Mouse (Mus musculus) adrenal gland, adult 18-20 months (tissue): ENCODE measurements around the gene Slc9b2. TPM values are rescaled to one million over a fixed set of nuclear protein-coding genes. Genes with fewer than 3 reads are reported as not detected.
A peak's percentile ranks its signal among the peaks of the same experiment; 100 is the strongest.

ENCODE experiments used
- DNase-seq, 2 experiments: peaks; one replicate each; pipeline ENCODE4 v3.0.0; 2021 to 2022; ENCODE audit warnings: low spot score in 2 of 2
- long read RNA-seq, 2 experiments: library from polyadenylated mRNA; stranded (forward); transcript quantifications; one replicate each; pipeline ENCODE4 v2.0.0; 2021
- total RNA-seq, 2 experiments: library from RNA; stranded (reverse); gene quantifications; 1 replicate in 1 of 2; 2 replicates in 1 of 2; pipeline ENCODE4 v1.2.3; 2021

Slc9b2 gene
- total RNA-seq = 1 to 10 TPM in 1 of 2 experiments, under 1 TPM in 1; 0.76 to 2.0 TPM
- long read RNA-seq, experiment 1 = 0 reads
- long read RNA-seq, experiment 2 = 0 reads

DNA sequence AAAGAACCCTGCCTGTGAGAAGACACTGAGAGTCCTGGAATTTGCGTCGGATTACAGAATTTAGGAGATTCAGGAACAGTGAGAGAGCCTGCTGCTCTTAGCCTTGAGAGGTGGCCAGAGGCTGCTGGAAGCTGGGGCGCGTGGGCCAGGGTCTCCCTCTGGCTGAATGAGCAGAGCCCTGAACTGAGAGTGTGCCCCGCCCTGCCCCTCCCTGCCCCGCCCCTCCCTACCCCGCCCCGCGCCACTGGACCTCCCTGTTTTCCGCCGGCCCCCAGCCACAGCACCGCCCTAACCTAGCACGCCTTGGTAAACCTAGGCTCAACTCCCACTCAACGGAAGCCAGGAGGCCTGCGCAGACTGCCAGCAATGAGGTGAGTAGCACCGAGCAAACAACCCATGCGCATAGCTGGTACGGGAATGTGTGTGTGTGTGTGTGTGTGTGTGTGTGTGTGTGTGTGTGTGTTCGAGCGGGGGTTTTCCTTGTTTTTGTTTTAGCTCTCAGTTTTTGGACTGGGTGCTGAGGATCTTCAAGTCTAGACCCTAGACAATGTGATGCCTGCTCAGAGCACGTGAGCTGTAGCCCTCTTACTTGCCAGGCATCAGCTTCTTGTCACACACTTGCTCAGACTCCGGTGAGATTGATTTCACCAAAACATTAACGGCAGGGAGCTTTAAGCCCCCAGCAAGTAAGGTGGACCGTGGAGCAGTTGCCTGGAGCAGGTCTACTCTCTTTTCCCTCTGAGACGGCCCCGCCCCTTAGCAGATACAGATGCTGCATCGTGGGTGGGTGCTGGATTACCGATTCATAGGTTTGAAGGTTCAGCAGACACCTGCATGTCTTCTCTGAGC, at the start of gene Slc9b2:
Slc9b2 (plus strand) TSS at position 290 of the 849 bp plus-strand sequence.
- DNase-seq = no peak

DNA sequence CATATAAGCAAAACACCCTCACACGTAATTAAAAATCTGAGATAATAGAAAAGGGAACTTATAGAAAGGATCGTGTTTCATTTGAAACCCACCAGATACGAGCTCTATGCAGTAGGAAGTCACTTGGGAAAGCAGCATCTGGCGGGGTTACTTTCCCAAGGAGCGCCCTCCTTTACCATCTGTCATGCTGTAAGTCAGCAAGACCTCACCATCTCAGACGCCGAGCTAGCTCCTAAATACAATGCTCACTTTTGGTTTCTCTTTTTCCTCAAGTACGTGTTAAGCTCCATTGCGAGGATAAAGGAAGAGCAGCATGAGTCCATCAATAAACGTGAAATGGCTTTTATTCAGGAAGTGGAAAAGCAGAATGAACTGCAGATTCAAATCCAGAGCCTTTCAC, 48.6 kb upstream of the Slc9b2 start:
- no peak for DNase-seq

DNA sequence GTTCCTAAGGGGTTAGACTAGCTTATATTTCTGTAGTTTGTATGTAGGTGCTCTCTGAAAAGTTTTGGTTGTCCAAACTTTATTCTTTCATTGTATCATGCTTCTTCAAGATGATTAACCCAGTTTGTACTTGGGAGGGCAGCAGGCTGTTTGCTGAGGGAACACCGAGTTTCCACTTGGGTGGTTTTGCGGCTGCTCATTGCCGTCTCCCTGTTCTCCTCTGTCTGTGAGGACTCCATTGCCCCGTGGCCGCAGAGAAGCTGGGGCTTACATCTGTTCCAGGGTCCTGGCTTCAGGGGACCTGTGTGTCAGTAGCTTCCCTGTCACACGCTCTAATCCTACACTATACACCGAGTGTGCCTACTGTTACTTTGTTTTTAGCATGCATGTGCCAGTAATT, 47.3 kb upstream of the Slc9b2 start:
- DNase-seq = no peak

DNA sequence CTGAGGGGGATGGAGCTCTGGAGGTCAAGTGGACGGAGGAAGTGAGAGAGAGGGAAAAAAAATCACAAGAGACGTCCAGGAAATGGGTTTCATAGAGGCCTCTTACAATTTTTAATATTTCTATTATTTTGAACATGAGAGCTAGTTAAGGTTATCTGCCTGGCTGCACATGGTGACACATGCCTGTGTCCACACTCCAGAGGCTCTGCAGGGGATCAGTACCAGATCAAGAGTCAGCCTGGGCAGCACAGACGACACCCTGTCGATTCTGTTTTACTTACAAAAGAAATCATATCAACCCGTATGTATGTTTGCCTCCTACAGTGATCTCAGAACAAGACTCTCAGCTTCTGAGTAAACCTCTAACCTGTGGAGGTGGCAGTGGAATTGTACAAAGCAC, 38.9 kb upstream of the Slc9b2 start:
- DNase-seq = no peak

DNA sequence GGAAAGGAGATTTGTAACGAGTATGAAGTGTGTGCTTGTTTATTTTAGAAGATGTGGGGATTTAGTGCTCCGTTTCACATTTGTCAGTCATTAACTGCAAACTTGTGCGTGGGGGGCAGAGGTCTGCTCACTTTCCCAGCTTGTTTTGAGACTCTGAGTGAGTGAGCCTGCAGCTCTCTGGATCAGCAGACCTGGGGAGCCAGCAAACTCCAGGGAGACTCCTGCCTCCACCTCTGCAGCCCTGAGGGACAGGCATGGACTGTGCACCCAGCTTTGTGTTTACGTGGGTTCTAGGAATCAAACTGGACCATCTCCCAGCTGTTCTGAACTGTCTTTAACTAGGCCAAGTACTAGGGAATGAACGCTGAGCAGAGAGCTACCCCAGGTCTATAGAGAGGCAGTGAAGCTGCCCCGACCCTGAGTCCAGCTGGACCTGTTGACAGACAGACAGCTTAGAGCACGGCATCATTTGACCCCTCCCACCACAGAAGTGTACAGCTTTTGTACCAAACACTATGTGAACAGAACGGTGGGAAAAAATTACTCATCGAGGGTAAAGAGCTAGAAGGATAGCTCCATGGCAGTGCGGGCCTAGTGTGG, 38.0 kb upstream of the Slc9b2 start:
- DNase-seq = no peak

DNA sequence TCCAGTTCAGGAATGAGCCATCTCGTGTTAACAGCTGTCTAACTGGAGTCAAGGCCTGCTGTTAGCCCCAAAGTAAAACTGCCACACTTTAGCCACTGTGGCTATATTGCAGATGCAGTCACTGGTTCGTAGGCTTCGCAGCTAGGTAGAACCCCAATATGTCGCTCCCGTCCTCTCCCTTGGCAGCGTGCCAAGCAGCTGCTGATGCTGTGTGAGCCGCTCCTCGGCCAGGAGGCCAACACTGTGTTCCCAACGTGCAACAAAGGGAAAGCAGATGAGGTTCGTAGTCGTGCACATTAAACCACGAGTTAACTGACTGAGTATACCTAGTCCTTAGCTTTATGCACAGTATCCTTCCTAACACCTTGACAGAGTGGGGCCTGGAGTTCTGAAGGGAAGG, 34.9 kb upstream of the Slc9b2 start:
- DNase-seq = no peak

DNA sequence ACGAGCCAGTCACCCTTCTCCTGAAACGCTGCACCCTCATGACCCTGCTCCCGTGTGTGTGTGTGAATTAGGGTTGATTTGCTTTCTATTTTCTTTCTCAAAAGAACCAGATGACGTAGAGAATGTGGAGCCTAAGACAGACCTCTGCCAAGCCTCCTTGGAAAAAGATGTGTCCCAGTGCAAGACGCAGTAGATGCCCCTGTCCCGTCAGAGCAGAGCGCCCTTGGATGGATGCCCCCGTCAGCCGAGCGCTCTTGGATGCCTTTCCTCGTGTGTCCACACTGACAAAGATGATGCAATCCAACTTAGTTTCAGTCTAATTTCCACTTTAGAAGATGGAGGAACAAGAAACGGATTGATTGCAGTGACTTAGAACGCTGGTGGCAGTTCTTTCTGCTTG, 34.5 kb upstream of the Slc9b2 start:
- no peak for DNase-seq

DNA sequence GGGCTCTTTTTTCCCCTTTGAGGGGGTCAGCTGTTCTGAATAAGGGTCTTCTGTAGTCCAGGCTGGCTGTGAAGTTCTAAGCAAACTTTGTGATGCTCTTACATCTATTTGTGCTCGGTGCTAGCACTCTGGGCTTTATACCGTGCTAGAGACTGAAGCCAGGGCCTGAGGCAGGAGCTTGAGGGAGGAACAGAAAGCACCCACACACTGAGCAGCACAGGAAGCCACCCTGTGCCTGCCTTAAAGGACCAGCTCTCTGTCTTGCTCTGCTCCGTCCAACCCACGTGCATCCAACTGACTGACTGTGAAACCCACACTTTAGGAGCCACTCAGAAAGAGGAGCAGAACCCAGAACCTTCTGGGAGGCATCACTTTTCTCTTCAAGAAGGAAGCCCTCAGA, 27.3 kb upstream of the Slc9b2 start:
- DNase-seq = no peak

DNA sequence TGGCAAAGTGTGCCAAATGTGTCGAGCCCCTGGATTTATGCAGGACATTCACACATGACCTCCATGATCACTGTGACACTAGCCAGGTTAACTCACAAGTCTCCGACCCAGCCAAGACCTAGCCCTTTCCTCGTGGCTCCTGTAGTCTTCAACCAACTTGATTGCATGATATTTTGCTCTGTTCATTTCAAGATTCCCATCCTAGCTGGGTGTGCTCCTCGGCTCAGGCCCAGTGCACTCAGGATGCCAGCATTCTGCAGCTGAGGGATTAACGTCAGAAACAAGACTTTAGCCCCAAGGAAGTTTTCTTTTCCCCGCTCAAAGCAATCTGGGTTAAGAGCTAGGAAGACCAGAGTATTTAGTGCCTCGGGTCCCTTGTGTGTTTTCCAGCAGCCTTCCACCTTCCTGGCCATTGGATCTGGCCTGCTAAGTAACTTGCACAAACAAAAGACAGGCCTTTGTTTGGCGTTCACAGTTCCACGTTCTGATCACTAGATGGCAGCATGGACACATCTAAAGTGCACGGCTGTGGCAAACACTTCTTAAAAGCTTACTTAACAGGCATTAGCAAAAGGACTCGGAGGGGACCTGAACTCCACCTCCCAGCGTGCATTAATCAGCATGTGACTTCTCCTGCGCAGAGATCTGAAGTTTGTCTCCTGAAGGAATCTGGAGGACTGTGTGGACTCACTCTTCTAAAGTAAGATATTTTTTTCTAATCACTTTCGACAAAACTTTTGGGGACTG, 26.7 kb upstream of the Slc9b2 start, which contains the start of gene Bdh2:
Bdh2 (plus strand) TSS at position 553 of the 747 bp plus-strand sequence.
- DNase-seq = peak; percentile 51 to 58

DNA sequence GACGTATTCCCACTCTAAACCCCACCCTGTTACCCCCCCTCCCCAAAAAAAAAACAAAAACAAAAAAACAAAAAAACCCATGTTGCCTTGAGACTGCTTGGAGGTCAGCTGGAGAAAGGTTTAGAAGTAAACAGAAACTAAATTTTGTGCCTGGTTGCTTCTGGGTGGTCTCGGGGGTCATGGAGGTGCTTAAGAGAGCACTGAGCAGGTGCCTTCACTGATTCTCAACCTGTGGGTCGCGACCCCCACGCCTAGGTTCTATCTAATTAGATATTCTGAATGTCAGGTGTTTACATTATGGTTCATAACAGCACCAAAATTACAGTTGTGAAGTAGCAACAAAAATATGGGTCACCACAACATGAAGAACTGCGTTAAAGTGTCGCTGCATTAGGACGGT, 25.8 kb upstream of the Slc9b2 start:
- no peak for DNase-seq

DNA sequence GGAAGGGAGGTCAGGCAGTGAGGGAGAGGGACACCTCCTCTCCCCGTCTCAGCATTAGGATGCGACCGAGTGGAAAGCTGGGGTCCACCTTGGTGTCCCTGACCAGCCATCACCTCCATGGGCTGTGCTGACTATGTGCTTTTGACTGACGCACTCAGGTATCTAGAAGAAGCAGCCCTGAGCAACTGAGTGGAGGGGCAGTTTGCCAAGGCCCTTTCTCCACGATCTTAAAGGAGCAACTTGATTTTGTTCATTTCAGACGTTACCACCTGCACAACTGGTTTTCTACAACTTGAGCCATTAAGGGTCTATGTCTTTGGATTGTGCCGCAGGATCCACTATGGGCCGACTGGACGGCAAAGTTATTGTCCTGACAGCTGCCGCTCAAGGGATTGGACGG, 22.2 kb upstream of the Slc9b2 start:
- DNase-seq = no peak

DNA sequence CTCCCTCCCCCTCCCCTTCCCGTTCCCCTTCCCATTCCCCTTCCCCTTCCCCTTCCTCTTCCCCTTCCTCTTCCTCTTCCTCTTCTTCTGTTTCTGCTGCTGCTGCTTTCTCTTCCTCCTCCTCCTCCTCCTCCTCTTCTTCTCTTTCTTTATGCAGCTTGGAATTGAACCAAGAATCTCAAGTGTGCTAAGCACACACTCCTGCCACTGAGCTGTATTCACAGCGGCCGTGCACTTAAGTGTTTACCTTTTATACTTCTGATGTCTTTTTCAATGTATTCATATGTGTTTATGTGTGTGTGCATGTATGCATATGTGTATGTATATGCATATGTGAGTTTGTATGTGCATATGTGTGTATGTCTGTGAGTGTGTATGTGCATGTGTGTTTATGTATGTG, 21.7 kb upstream of the Slc9b2 start:
- no peak for DNase-seq

DNA sequence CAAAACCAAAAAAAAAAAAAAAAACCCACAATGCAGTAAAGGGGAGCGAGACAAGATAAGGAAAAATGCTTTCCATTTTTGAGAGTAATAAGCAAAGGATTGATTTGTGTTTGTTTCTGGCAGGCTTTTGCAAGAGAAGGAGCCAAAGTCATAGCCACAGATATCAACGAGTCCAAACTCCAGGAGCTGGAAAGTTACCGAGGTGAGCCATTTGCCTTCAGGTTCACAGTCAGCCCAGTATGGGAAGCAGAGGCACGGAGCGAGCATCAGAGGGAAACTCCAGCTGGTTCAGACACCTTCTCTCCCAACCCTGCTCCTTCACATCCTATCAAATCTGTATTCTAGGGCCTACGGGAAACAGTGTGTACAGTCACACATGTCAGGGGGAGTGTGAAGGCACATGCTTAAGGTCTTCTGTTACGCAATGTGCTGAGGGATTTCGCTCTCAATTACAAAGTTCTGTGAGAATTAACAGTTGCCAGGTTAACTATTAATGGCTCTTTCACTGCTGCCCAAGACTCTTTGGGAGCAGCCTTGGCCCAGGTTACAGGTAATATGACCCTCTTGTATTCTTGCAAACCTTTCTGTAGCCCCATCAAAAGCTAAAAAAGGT, 19.3 kb upstream of the Slc9b2 start:
- no peak for DNase-seq

DNA sequence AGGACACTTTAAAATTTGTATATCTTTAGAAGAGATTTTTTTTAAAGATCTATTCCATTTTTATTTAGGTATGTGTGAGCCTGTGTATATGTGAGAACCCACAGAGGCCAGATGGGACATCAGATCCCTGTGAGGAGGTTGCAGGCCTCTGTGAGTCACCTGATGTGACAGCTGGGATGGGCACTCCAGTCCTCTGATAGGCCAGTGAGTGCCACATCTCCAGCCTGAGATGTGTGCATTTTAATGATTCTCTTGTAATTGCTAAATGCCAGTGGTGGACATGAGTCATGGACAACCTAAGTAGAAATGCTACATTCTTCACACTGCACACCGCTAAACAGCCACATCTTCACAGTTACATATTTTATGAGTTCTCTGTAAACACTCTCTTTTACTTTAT, 18.4 kb upstream of the Slc9b2 start:
- DNase-seq = no peak

DNA sequence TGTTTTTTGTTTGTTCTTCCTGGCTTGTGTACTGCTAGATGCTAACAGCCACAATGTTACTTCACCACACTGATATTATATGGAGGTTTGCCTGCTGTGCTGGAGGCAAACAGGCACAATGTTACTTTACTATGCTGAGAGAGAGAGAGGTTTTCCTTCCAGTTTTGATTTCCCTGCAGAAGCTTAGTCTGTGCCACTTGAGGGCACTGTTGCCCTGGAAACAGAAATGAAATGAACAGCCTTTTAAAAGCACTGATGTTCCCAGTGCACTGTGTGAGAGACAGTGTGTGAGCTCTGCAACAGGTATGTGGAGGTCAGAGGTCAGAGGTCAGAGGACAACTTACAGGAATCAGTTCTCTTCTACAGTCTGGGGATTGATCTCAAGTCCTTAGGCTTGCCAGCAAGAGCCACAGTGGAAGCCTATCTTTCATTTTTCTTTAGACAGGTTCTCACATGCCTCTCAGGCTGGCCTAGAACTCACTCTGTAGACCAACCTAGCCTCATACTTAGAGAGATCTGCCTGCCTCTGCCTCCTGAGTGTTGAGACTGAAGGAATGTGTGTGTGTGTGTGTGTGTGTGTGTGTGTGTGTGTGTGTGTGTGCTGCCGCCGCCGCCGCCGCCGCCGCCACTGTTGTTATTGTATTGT, 17.1 kb upstream of the Slc9b2 start:
- DNase-seq = peak; percentile 37 to 40

DNA sequence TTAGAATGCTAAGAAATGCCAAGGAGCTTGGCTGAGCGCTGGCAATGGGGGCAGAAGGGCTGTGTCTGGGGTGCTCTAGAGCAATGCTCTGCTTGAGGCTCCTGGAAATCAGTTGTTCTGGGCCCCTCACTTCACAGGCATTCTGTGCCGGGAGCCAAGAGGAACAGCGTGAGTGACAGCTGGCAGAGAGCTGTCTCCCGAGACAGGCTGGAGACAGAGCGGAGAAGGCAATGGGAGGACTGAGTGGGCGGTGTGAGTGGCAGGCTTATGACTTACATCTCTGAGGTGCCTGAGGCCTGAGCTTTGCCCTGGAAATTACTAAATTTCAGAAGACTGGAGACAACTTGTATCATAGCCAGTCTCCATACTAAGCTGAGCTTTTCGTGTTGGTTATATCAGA, 13.8 kb upstream of the Slc9b2 start:
- DNase-seq = no peak

DNA sequence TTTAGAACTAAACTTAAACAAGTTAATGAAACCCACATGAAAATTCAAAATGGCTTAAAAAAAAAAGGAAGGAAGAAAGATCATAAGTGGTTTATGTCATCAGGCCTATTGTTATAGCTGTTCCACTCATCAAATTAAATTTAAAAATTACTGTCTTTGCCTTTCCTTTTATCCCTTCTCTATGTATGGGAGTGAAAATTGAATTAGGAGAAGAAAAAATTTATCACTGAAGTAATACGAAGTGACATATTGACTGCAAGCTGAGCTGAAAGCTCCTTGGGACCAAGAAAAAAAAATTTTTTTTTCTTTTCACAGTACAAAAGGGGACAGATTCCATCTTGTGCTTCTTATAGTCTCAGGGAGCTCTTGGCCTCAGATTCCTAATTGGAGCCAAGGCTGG, 11.9 kb upstream of the Slc9b2 start:
- no peak for DNase-seq

DNA sequence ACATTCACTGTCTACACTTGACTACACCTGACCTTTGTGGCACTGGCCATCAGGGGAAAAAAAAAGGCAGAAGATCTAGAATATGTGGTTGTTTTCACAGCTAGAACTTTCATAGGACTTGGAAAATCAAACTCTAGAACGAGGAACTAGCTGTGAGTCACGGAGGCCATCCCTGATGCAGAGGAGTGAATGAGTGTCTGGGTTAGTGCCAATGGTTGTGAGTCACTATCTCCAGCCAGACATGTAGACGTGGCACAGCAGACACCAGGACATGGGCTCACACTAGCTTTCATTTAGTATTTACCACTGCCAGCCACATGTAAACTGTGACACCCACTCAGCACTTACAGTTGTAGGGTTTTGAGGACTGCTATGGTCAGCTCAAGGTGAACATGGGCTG, 8.9 kb upstream of the Slc9b2 start:
- peak; percentile 34 to 58 for DNase-seq

DNA sequence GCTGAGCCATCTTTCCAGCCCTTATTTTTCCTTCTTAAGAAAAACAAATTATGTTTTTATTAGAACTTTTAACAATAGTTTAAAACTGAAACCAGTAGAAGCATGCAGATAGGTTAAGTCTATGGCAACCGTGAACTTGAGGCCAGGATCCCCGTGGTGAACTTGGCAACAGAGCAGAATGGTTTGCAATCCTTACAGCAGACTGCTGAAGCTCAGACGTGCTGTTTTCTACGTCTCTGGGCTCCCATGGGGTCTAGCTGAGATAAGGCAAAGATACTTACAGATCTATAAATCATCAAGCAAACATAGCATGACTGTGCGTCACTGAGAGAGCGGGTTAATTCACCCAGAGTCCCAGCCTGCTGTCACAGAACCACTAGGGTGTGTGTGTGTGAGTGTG, 7.4 kb upstream of the Slc9b2 start:
- DNase-seq = no peak

DNA sequence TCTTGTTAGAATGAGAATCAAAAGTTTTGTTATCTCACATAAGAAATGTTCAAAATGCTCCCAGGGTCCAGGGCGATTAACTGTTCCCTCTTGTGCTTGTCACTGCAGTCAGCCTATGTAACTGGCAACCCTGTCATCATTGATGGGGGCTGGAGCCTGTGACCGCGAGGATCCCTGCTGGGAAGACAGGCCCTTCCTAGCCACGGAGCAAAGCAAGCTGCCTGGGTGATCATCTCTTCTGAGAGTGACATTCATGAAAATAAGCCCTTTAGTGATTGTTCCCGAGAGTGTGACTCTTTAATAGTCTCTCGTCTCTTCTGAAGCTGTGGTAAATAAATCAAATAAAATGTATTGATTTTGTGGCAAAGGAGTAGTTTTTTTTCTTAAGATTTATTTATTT, 3.4 kb upstream of the Slc9b2 start:
- no peak for DNase-seq

DNA sequence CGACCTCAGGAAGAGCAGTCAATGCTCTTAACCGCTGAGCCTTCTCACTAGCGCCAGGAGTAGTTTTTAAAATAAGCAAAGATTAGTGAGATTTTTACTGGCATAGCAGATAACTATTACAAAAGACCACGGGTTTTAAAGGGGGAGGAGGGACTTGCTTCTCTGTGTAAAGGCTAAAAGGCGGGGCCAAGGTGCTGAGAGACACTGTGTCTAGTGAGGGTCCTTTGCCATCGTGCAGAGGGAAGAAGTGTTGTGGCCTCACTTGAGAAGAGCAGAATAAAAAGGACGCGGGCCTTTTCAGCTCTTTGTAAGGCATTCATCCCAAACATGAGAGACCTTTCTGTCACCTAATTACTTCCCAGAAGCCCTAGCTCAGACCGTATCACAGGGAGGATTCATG, 2.9 kb upstream of the Slc9b2 start:
- no peak for DNase-seq
